Mouse (Mus musculus) cortical plate, adult 2 months (tissue): ENCODE results near the gene Chmp1a.

Experiments
- CTCF ChIP-seq: fragments of 200-500 bp; IDR thresholded peaks from 2 replicates; pipeline ENCODE4 v1.5.1; 2011; ENCODE audit warnings: mild to moderate bottlenecking, control low read depth, low read length; ENCODE audit not compliant: insufficient read depth; ENCODE audit errors: extremely low read depth
- POLR2A ChIP-seq: fragments of 200-500 bp; IDR thresholded peaks from 2 replicates; pipeline ENCODE4 v1.6.1; 2011; ENCODE audit warnings: mild to moderate bottlenecking, low read length, control low read depth; ENCODE audit not compliant: insufficient read depth; ENCODE audit errors: extremely low read depth

DNA sequence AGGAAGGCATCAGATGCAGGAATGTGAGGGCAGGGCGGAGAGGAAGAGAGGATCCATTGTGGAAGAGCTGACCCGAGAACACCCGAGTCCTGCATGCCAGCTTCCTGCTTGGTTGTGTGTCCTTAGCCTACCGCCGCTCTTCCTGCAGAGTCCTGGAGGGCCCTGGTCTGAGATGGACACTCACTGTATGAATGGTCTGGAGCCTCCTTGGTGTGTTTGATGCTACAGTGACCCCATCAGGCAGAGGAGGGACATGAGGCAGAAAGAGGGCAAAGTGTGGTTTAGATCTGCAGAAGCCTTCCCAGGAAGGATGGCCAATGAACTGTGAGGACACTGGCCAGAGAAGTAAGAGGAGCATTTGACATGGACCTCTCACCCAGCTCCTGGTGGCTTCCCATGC is 57.4 kb downstream of the Chmp1a start:
- TF ChIP-seq POLR2A: no peak
- peak; percentile 49 for TF ChIP-seq CTCF
